Mouse (Mus musculus) urinary bladder, postnatal 14 days (tissue): ENCODE data around the gene Fadd.

Experiments
- DNase-seq: peaks from one replicate; pipeline ENCODE4 v3.0.0; 2021; ENCODE audit warnings: low spot score

The Fadd gene

DNA sequence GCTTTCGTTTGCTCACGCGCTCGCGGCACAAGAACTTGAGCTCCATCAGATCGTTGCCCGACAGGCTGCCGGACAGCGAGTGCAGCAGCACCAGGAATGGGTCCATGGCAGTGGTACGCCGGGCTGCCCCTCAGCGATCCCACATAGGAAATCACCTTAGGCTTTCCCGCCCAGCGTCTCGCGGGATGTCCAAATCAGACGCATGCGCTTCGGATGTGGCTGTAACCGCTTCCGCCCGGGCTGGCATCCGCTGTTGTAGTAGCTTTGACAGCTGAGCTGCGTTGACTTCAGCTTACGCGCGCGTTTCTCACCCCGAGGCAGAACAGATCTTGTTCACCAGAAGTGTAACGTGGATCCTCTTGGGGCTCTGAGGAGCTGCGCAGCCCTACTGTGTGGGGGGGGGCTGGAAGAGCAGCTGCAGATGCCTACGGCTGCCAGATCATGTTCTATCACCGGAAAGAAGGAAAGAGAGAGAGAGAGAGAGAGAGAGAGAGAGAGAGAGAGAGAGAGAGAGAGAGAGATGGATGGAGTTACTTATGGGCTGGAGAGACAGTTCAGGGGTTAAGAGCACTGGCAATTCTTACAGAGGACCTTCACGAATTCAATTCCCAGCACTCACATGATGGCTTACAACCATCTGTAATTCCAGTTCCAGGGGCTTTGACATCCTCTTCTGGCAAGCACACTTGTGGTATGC lies at the start of gene Fadd:
Fadd (minus strand) TSS at position 180 of the 697 bp plus-strand sequence.
- DNase-seq, result peak; percentile 96

DNA sequence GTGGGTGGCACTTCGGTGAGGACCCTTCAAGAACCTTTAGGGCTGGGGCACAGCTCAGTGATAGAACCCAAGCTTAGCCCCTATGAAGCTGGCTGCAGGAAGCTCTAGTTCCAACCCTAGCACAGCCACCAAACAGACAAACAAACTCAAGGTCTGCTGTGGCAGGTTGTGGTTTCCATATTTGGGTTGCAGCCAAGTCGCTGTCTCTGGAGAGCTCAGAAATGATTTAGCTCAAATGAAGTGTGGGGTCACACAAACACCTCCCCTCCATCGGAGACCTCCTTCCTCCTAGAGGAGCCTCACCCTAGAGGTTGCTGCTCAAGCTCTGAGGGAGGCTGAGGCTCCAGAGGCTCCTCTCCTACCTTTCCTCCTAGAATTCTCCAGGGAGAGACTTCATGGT lies 48.4 kb upstream of the Fadd start:
- no peak for DNase-seq

DNA sequence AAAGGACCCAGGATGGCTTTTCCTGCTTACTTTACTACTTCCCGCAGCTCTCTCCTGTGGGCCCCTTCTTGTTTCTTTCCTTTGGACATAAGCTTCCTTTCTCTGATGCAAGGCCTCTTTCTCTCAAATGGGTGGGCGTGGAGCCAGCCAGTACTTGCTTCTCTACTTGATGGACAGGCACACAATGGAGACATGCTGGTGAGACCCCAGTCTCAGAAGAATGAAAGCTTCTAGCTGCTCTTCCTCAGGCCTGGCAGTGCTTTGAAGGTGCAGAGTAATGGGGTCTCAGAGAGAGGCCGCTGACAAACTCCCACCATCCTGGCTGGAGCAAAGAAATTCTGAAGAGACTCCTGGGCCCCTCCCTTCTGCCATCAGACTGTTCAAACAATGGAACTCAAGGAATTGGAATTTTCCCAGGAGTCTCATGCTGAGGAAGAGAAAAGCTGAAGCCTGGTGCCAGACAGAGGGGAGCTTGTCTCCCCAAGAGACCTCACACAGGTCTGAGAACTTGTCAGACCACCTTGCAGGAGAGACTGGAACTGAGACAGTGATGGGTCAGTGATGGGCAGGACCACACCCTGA lies 46.2 kb upstream of the Fadd start:
- DNase-seq, result no peak

DNA sequence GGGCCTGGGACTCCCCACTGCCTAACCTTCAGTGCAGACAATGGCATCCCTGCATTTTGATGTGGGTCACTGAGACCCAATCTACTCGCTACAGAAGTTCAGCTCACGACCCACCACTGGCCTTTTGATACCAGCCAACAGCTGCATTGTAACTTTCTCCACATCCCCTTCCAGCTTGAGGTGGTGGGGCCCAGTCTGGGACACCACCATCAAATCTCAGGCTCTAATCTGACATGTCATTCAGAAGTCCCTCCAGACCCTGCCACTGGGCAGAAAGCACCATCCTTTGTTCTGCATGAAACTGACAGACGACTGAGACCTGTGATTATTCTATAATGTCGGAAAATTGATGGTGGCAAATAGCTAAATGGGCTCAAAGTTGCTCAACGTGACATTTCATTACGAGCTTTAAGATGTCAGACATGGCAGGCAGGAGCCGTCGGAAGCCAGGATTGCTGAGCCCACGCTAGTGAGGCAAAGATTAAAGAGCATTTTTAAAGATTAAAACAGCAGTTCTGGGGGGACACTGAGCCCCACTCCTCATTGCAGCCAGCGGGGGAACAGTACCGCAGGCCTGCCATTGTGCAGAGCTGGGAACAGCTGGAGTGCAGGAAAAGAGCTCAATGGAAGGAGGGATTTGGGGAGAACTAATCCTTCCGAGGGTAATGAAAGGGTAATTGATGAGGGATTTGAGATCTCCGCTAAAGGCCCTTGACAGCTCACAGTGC lies 45.5 kb upstream of the Fadd start:
- DNase-seq, result no peak

DNA sequence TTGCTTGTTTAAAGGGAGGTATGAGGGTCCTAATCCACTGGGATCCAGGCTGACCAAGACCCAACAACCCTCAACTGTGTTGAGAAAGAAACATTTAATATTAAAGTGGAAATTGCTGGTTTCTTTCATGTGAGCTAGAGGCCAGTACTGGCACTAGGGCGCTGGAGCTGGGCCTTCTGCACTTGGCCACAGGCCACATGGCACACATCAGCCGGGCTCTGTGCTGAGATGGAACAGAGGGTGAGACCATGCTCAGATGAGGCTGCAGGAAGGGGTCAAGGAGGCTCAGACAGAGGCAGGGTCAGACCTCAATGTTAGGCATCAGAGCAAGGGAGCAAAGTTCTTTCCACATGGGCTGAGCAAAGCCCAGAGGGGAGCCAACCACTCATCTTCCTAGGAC lies 43.8 kb upstream of the Fadd start:
- no peak for DNase-seq

DNA sequence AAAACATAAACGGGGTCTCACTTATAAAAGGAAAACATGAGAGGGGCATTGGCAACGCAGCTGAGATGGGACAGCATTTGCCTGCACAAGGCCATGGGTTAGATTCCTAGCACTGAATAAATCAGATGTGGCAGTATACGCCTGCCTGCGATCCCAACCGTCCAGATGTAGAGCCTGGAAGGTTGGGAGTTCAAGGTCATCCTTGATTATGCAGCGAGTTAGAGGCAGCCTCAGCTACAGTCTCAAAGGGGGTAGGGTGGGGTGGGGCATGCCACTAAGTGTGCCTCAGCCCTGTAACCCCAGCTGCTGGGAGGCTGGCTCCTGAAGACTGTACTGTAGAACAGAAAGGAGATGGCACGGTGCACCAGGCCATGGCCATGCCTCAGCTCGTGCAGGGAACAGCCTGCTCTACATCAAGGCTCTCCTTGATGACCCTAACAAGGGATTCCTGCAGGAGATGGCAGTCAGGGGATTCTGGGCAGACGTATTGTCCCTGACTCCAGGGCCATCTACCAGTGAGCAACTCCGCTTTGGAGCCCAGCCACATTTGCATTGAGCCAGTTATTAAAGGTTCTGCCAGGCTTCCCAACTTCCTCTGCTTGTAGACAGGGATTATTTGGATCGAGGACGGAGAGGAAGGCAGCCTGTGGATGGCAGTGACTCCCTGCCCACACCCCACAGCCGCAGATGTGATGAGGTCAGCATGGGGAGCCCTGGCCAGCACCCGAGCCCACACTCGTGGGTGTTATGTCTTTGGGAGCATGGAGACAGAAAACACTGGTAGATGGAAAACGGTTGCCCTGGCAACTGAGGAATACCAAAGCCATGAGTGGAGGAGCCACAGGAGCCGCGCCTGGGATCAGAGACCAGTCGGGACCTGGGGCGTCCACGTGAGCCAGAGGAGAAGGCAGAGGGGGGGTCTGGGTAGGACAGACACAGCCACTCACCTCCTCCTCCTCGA lies 38.7 kb upstream of the Fadd start:
- DNase-seq, result peak; percentile 26

DNA sequence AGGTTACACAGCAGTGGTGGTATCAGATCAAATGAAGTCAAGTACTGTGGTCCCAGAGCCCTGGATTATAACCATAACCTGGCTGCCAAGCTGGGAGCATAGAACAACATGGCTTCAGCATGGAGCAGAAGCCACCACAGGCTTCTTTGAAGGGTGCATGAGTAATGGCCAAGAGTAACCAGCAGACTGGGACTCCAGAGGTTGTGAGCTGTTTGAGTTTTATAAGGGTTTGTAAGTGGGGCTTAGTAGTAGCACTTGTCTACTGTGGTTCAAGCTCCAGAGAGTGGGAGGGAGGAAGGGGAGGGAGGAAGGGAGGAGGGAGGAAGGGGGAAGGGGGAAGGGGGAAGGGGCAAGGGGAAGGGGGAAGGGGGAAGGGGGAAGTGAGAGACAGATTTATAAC lies 38.1 kb upstream of the Fadd start:
- DNase-seq, result no peak

DNA sequence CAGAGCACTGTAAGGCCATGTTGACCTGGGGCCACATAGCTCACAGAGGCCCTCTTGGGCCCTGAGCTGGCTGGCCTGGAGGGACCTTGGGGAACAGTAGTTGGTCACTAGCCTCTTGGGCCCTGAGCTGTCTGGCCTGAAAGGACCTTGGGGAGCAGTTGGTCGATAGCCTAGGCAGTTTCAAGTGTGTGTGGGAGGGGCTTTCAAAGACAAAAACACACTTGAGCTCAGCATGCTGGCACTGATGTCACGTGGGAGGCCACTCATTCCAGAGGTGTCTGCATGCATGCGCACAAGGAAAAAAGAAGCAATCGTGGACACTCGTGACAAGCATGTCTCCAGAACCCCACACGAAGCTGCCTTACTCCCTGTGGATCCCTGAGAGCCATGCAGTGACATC lies 33.1 kb upstream of the Fadd start:
- no peak for DNase-seq

DNA sequence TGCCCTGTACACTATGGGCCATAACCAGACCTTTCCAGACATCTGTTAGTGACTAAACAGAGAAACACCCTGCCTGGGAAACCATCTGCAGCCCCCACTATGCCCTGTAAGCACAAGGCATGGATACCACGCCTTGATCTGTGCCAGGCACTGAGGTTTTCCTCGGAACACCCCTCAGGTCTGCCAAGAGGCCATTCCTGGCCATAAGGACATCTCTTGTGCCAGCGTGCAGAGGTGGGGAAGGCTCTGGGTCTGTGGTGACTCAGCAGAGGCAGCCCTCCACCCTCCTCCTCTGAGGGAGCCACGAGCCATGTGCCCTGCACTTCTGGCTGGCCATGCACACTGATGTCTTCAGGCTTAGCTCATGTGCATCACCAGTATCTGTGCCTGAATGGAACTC lies 30.6 kb upstream of the Fadd start:
- peak; percentile 33 for DNase-seq

DNA sequence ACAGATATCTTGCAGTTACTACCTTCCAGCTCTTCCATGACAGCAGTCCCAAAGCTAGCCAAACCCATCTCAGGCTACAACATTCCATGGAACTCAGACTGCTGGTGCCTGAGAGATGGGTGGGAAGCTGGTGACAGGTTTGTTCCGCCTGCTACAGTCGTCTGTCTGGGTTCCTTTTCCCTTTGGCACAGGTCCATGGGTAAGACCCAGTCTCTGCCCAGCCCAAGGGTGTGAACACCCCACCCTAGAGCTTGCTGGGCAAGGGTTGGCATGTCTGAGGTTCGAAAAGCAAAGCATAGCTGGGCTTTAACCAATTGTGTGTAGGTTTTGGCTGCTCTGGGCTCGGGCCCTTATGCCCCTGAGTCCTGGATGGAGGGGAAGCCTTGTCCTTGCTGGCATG lies 30.1 kb upstream of the Fadd start:
- peak; percentile 65 for DNase-seq

DNA sequence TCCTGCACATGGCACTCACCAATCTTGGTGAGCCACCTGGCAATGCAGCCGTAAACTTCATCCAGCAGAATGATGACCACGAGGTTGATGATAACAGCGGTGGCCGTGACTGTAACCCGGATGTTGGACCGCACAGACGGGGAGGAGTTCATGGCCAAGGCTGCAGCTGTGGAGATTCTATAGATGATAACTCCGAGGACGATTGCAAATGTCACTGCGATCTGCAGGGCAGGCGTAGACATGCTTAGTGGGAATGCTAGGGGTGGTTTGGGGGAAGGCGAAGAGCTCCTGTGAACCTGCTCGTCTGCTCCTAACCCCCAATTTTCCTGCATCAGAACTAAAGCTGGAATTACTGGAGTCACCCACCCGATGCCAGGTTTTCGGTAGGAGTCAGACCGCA lies 29.3 kb upstream of the Fadd start:
- DNase-seq, result peak; percentile 65

DNA sequence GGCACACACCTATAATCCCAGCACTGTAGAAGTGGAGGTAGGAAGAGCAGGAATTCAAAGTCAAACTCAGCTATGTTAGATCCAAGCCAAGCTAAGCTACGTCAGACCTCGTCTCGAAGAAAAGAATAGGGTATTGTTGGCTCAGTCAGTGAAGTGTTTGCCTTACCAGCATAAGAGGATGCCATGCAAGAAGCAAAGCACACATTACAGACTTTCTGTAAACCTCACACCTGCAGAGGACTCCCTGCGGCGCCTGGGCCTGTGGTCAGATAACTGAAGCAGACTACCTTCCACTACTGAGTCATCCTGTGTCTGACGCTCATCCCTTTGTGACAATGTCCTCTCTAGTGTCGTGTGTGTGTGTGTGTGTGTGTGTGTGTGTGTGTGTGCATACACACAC lies 27.3 kb upstream of the Fadd start:
- DNase-seq, result no peak

DNA sequence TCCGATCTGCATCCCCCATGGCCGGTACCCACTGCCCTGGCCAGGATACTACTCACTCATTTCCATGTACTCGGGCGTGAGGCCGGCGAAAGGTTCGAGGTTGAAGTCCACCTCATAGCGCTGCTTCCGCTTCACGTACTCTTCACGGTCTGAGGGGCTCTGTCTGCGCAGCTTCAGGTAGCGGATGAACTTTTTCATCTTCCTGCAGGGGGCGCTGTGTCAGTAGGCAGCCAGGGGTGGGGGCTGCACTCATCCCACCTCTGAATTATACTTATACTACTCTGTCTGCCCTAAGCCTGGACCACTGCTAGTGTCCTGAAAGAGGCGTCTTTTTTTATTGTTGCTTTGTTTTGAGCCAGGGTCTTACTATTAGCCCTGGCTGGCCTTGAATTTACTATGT lies 25.6 kb upstream of the Fadd start:
- DNase-seq, result no peak

DNA sequence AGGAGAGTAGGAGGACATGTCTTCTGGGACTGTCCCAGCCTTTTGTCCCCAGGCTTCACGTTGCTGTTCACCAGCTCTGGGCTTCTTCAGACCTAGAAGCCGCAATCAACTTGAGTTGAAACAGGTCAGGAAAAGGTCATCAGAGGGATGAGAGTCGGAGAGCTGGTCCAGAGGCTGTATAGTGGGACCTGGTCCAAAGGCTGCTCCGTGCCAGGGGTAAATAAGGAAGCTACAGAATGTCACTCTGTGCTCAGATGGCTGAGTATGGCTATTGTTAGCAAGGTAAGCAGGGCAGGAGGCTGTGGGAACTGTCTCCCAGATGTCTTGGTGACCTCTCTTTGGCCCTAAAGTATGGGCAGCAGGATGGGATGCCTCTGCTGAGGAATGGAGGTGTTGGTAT lies 22.5 kb upstream of the Fadd start:
- peak; percentile 34 for DNase-seq

DNA sequence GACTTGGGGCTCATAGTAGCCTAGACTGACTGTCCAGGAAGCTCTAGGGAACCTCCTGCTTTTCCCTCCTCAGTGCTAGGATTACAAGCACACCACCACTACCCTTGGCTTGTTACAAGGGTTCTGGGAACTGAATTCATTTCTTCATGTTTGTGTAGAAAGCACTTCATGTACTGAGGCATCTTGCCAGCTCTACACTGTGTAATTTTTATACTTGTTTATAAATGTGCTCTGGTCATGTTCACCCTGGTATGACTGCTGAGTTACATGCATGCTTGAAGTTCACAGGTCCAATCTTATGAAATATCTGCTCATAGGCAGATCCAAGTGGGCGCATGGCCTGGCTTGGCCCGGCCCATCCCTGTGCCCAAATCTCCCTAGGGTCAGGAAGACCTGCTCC lies 22.0 kb upstream of the Fadd start:
- DNase-seq, result no peak

DNA sequence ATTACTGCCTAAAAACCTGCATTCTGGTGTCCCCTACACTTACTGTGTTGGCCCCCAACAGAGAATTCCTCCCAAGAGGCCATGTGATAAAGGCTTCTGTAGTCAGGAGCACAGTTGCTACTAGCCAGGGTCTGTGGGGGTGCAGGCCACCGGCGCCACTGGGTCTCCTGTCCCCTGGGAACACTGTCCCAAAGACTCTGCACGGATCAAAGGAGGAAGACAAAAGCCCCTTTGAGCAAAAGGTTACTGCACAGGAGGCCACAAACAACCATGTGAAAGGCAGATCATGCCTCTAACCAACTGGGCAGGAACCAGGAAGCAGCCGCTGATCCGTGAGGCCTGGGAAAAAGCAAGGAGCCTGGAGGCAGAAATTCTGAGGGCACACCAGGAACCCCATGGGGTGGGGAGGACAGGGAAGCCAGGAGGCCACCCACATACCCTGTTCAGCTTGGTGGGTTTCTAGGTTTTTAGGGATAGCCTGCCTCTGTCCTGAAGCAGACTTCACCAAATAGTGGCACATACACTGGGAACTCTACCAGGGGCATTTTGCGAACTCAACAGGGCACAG lies 18.2 kb upstream of the Fadd start:
- no peak for DNase-seq

DNA sequence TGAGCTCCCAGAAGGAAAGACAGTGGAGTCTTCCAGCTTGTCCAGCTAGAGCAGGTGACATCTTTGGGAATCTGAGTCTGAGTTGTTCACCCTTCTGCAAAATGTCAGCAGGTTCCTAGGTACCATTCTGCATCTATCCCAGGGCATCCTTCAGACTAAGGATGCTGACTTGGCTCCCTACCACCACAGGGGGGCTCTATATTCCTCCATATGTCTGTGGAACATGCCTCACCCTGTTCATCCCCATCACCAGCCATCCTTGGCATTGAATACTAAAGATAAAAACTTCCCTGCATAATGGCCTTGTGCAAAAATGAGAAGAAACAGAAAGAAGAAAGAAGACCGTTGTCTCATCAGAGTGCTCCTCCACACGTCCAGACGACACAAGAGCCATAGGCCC lies 7.2 kb upstream of the Fadd start:
- no peak for DNase-seq

DNA sequence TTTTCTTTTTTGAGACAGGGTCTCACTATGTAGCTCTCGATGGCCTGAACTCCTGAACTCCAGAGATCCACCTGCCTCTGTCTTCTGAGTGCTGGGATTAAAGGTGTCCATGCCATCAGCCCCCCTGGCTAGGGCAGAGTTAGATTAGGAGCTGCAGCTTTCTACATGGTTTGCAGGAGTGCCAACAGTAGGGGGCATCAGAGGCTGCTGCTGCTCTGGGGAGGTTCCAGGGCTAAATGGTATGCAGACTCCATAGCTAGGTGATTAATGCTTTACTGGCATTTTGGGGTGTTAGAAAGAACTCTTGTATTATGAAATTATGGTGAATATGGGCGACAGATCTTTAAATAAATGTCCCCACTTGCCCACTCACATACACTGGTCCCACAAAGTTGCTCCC lies 5.0 kb upstream of the Fadd start:
- DNase-seq, result peak; percentile 50

DNA sequence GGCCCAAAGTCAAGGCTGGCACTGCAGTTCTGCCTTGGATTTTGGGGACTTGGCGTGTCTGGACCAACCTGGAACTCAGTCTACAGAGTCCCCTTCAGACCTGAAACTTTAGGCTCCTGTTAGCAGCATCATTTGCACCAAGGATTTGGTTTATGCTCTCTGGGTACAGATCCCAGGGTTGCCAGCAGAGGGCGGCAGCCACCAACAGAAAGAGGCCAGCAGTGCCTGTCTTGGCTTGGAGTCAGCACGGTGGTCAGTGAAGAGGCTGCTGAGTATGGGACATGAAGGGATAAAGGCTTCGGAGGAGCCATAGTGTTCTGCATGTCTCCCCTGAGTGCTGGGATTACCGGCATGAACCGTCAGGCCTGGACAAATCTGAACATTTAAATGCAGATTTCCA lies 3.4 kb upstream of the Fadd start:
- peak; percentile 74 for DNase-seq

DNA sequence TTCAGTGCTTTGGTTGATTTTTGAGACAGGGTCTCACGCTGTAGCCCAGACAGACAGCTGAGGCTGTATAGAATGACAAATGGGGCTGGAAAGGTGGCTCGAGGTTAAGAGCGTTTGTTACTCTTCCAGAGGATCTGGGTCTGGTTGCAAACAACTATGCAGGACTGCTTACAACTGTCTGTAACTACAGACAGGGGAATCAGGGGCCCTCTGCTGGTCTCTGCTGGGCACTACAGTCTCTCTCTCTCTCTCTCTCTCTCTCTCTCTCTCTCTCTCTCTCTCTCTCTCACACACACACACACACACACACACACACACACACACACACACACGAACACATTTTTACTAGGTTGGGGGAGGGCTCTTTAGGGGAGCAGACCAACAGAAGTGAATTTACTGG lies 1.4 kb upstream of the Fadd start:
- DNase-seq, result peak; percentile 52

DNA sequence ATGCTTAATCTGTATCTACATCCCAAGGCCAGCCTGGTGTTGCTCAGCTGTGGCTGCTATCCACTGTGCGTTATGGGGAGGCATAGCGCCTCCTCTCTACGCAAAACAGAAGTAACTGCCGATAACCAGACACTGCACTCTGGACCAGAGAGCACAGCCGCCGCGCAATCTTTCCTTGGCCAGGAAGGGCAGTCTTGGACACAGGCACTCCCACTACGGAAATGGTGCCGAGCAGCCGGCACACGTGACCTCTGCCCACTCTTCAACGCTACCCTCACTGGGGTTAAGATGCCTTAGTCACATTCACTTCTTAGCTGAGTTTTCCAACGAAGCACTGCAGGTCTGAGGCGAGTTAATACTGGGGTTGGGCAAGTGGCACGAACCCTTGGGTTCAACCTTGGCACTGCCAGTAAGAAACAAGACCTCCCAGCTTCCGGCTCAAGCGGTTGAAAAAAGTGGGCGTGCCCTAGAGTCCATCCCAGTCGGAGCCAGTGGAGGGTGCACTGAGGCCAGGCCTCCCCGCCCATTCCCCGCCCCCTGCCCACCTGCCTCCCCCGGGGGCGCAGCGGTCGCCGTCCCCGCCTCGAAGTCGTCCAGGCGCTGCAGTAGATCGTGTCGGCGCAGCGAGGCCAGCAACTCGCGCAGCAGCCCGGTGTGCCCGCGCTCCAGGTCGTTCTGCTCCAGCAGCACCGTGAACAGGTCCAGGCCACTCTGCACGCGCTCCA lies 542 bp downstream of the Fadd start:
- peak; percentile 85 for DNase-seq
